In genomic region chr1:86491533-86492094, GRCm38 (mm10) we compare ENCODE assay signal across 8 mouse cellular contexts. TPM values are rescaled to one million over a fixed set of nuclear protein-coding genes. Genes with fewer than 3 reads are reported as not detected.
DNase-seq lines count a peak whose midpoint lies in the region; ATAC-seq and TF ChIP-seq lines count a peak whose summit lies in the region.

No protein-coding gene starts in this region.

- DNase-seq in thymus, adult 2 months, result peak; percentile 41
- DNase-seq in thymus, adult 18-20 months, result no peak
- DNase-seq in hindbrain, postnatal 0 days (ENCODE audit: low spot score), result peak; percentile 48
- peak; percentile 69 for DNase-seq in lung, postnatal 10 days
- DNase-seq in gastrocnemius, adult 18-20 months (ENCODE audit: low spot score), result no peak
- no peak for DNase-seq in cerebellum, adult 18-20 months
- DNase-seq in retina, embryonic 14.5 days (ENCODE audit: low spot score), result no peak
- no peak for DNase-seq in layer of hippocampus, postnatal 14 days (ENCODE audit: low spot score in 2 of 2)

- no peaks in the 10 kb centered on the region for H3K9me3 ChIP-seq in hindbrain, postnatal 0 days (ENCODE audit: low read length)

- H3K4me3 ChIP-seq in thymus, adult 2 months (ENCODE audit: control insufficient read depth, insufficient read depth, low read length), result no peak overlapping the region
- no peak overlapping the region for H3K4me3 ChIP-seq in hindbrain, postnatal 0 days (ENCODE audit: low read length)

- peaks cover 32% of the 10 kb centered on the region for H3K4me1 ChIP-seq in thymus, adult 2 months (replicated peaks; ENCODE audit: control insufficient read depth, insufficient read depth, low read length)
- peaks cover 15% of the 10 kb centered on the region for H3K4me1 ChIP-seq in hindbrain, postnatal 0 days (ENCODE audit: insufficient read depth, low read length)

- no peaks in the 10 kb centered on the region for H3K36me3 ChIP-seq in thymus, adult 2 months (ENCODE audit: control insufficient read depth, insufficient read depth, low read length)
- H3K36me3 ChIP-seq in hindbrain, postnatal 0 days (ENCODE audit: insufficient read depth, low read length), result no peaks in the 10 kb centered on the region

- no peak overlapping the region for H3K9ac ChIP-seq in hindbrain, postnatal 0 days (replicated peaks; ENCODE audit: low read length)

- H3K4me2 ChIP-seq in hindbrain, postnatal 0 days (ENCODE audit: low read depth, low read length), result no peak overlapping the region

- TF ChIP-seq POLR2A in thymus, adult 2 months (IDR thresholded peaks at IDR 0.05; ENCODE audit: control insufficient read depth, extremely low read depth, insufficient read depth, low read length, poor library complexity), result no peak; the same call in 1 of the 2 replicates

- no peak for ATAC-seq in hindbrain, postnatal 0 days

- H3K27ac ChIP-seq in thymus, adult 2 months (ENCODE audit: control insufficient read depth, insufficient read depth, low read length), result peak overlapping the region; percentile 67
- peak overlapping the region; percentile 57 for H3K27ac ChIP-seq in hindbrain, postnatal 0 days

- H3K27me3 ChIP-seq in thymus, adult 2 months (ENCODE audit: control insufficient read depth, insufficient read depth, low read length), result no peaks in the 10 kb centered on the region
- no peaks in the 10 kb centered on the region for H3K27me3 ChIP-seq in hindbrain, postnatal 0 days (ENCODE audit: insufficient read depth, low read length)

- no peak for TF ChIP-seq CTCF in thymus, adult 2 months (IDR thresholded peaks at IDR 0.05; ENCODE audit: borderline replicate concordance, control insufficient read depth, extremely low read depth, insufficient read depth, low read length, poor library complexity)
- no peak for TF ChIP-seq CTCF in hindbrain, postnatal 0 days (IDR thresholded peaks at IDR 0.05; ENCODE audit: low read depth)

- WGBS in thymus, adult 2 months, result 47% methylated on average over 7 of the region's 7 CpGs
- WGBS in hindbrain, postnatal 0 days, result 22% methylated on average over 7 of the region's 7 CpGs

RNA-seq across cellular contexts. Expression of gene Ptma, which starts 34.9 kb away (rescaled TPM):
- 2,341 and 3,054 TPM in 2 replicates for polyA plus RNA-seq in thymus, adult 2 months (2012; rRNA removed)
- total RNA-seq in hindbrain, postnatal 0 days (2014; rRNA removed), result 619 and 723 TPM in 2 replicates
- 1,399 and 1,474 TPM in 2 replicates for polyA plus RNA-seq in hindbrain, postnatal 0 days (2015; fragmentation: Nextera tagmentation; extraction: Ambion mirVana)
- total RNA-seq in gastrocnemius, adult 18-20 months (2021), result 10 to 100 TPM; 64.2 to 99.0 TPM
- 100 to 1,000 TPM; 453 to 549 TPM for total RNA-seq in layer of hippocampus, postnatal 14 days (2021)

Comparison
In these comparisons a context has a peak if more than half of its experiments do, and no peak if none do; other contexts are left out.
1. DNase-seq: peak in thymus, adult 2 months (single experiment), hindbrain, postnatal 0 days (single experiment) and lung, postnatal 10 days (single experiment); none in thymus, adult 18-20 months (0 of 2), gastrocnemius, adult 18-20 months (single experiment), cerebellum, adult 18-20 months (0 of 2), retina, embryonic 14.5 days (single experiment) and layer of hippocampus, postnatal 14 days (0 of 2).